Mouse (Mus musculus): ENCODE data around the gene Prr23a1. TPM values are rescaled to one million over a fixed set of nuclear protein-coding genes. Genes with fewer than 3 reads are reported as not detected.

The Prr23a1 gene
- total RNA-seq (2023) = not detected

DNA sequence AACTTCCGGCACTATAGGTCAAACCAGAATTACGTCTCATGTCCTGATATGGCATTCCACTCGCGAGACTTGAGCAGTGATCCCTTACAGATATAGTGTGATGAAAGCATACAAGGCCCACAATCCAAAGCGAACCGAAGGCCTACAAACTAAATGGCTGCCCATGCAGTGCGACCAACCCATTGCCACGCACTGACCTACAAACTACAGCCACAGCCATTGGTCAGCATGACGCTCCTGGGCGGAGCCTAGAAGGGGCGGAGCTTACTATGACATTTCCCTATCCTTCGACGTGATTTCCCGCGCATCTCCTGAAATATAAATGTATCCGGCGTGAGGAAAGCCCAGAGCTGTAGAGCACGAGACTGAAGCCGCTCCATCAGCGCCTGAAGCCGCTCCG lies at the start of gene Prr23a1:
Gene Prr23a1 (plus strand): TSS at position 387 of the 400 bp plus-strand sequence.

DNA sequence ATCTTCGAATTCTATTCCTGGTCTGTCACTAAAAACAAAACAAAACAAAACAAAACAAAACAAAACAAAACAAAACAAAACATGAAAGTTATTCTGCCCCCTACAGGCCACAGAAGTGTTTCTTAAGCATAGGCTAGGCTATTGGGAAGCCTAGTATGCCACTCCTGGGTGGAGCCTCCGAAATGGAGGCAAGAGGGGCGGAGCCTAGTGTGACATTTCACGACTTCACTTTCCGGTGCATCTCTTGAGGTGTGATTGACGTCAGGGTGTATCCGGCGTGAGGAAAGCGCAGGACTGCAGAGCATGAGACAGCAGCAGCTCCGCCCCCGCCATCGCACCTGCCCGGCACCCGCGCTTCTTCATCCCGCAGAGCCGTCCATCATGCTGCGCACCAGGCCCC lies 13.9 kb downstream of the Prr23a1 start, which contains the start of gene Prr23a2:
Gene Prr23a2 (plus strand): TSS at position 285 of the 400 bp plus-strand sequence.

DNA sequence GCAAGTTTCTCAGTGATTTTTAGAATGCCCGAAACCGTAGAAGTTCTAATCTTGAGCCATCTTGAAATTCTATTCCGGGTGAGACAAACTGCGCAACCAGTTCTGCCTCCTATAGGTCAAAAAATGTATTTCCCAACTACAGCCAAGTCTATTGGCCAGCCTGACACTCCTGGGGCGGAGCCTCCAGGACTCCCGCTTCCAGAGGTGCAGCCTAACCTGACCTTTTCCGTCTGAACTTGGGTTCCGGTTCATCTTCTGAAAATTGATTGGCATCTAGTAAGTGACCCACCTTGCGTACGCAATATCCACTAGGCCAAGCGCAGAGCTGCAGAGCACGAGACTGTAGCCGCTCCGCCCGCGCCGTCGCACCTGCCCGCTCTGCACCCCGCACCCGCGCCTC lies 22.3 kb downstream of the Prr23a1 start, which contains the start of gene Prr23a3:
Gene Prr23a3 (plus strand): TSS at position 197 of the 400 bp plus-strand sequence.

Other genes with a start within 250 kb of the Prr23a1 start
- gene Mrps22, start 240.8 kb upstream of the Prr23a1 start, total RNA-seq (2023) = 19.1 TPM
- not detected for gene Prr23a2, start 14.0 kb downstream of the Prr23a1 start, total RNA-seq (2023)
- gene Prr23a3, start 22.3 kb downstream of the Prr23a1 start, total RNA-seq (2023) = not detected
- not detected for gene 7420426K07Rik, start 60.6 kb downstream of the Prr23a1 start, total RNA-seq (2023)
- not detected for gene Foxl2, start 112.8 kb downstream of the Prr23a1 start, total RNA-seq (2023)
- gene Faim, start 143.9 kb downstream of the Prr23a1 start, total RNA-seq (2023) = 40.4 TPM
- gene Gm1123, start 193.2 kb downstream of the Prr23a1 start, total RNA-seq (2023) = not detected

Data from CD4-positive naive resting alpha-beta T cell, adult 76 days (primary cell).